Mouse (Mus musculus): Measurements from ENCODE around the gene Csdc2.
"Not testable (repeated sequence)": the region's sequence is repeated elsewhere in the genome, so short reads cannot be mapped to it uniquely, and the experiment has no call there.

Csdc2 gene

GRCm38 (mm10) chr15:81936679-81937078, at the start of gene Csdc2:
Gene Csdc2 (plus strand): TSS chr15:81936759.
- no peak for DNase-seq (ENCODE audit: low read depth in 1 of 2, low spot score in 2 of 2)

GRCm38 (mm10) chr15:81886795-81887550, 49.6 kb upstream of the Csdc2 start:
- DNase-seq (ENCODE audit: low read depth in 1 of 2, low spot score in 2 of 2) = no peak

- DNase-seq (ENCODE audit: low read depth in 1 of 2, low spot score in 2 of 2) = no peak
Measured at GRCm38 (mm10) chr15:81889175-81889574, 47.4 kb upstream of the Csdc2 start.

- DNase-seq (ENCODE audit: low read depth in 1 of 2, low spot score in 2 of 2) = no peak
Measured at GRCm38 (mm10) chr15:81891140-81891802, 45.3 kb upstream of the Csdc2 start.

- no peak for DNase-seq (ENCODE audit: low read depth in 1 of 2, low spot score in 2 of 2)
Measured at GRCm38 (mm10) chr15:81891822-81892580, 44.6 kb upstream of the Csdc2 start.

GRCm38 (mm10) chr15:81894002-81894401, 42.6 kb upstream of the Csdc2 start:
- no peak for DNase-seq (ENCODE audit: low read depth in 1 of 2, low spot score in 2 of 2)

GRCm38 (mm10) chr15:81896407-81896806, 40.2 kb upstream of the Csdc2 start:
- DNase-seq (ENCODE audit: low read depth in 1 of 2, low spot score in 2 of 2) = no peak

- DNase-seq (ENCODE audit: low read depth in 1 of 2, low spot score in 2 of 2) = no peak
Measured at GRCm38 (mm10) chr15:81897607-81898285, 38.8 kb upstream of the Csdc2 start.

- DNase-seq (ENCODE audit: low read depth in 1 of 2, low spot score in 2 of 2) = no peak
Measured at GRCm38 (mm10) chr15:81898751-81899150, 37.8 kb upstream of the Csdc2 start.

GRCm38 (mm10) chr15:81904939-81905338, 31.6 kb upstream of the Csdc2 start:
- peak; percentile 35 to 68 for DNase-seq (ENCODE audit: low read depth in 1 of 2, low spot score in 2 of 2)

- no peak for DNase-seq (ENCODE audit: low read depth in 1 of 2, low spot score in 2 of 2)
Measured at GRCm38 (mm10) chr15:81907953-81908352, 28.6 kb upstream of the Csdc2 start.

- not testable (repeated sequence) for DNase-seq (ENCODE audit: low read depth in 1 of 2, low spot score in 2 of 2)
Measured at GRCm38 (mm10) chr15:81908767-81909166, 27.8 kb upstream of the Csdc2 start.

- no peak for DNase-seq (ENCODE audit: low read depth in 1 of 2, low spot score in 2 of 2)
Measured at GRCm38 (mm10) chr15:81912498-81912897, 24.1 kb upstream of the Csdc2 start.

GRCm38 (mm10) chr15:81914668-81915067, 21.9 kb upstream of the Csdc2 start:
- DNase-seq (ENCODE audit: low read depth in 1 of 2, low spot score in 2 of 2) = no peak

GRCm38 (mm10) chr15:81915663-81916062, 20.9 kb upstream of the Csdc2 start:
- DNase-seq (ENCODE audit: low read depth in 1 of 2, low spot score in 2 of 2) = no peak

GRCm38 (mm10) chr15:81917201-81917600, 19.4 kb upstream of the Csdc2 start:
- DNase-seq (ENCODE audit: low read depth in 1 of 2, low spot score in 2 of 2) = no peak

GRCm38 (mm10) chr15:81917621-81918463, 18.7 kb upstream of the Csdc2 start:
- DNase-seq (ENCODE audit: low read depth in 1 of 2, low spot score in 2 of 2) = peak in 1 of 2 experiments; percentile 32

GRCm38 (mm10) chr15:81919062-81919461, 17.5 kb upstream of the Csdc2 start:
- DNase-seq (ENCODE audit: low read depth in 1 of 2, low spot score in 2 of 2) = no peak

- DNase-seq (ENCODE audit: low read depth in 1 of 2, low spot score in 2 of 2) = no peak
Measured at GRCm38 (mm10) chr15:81920546-81921217, 15.9 kb upstream of the Csdc2 start.

GRCm38 (mm10) chr15:81921255-81921654, 15.3 kb upstream of the Csdc2 start:
- no peak for DNase-seq (ENCODE audit: low read depth in 1 of 2, low spot score in 2 of 2)

All from monocyte, adult 2 months (primary cell).